Comparison of ENCODE assay signal across 11 mouse cellular contexts in genomic region chr19:46969286-46969985, GRCm38 (mm10). TPM values are rescaled to one million over a fixed set of nuclear protein-coding genes. Genes with fewer than 3 reads are reported as not detected.
DNase-seq lines count a peak whose midpoint lies in the region; TF ChIP-seq lines count a peak whose summit lies in the region.
"Had no signal": no experiment of that assay in that cellular context is flagged by ENCODE, and none has a peak within 500 bp of the region (broad histone marks: within the 10 kb centered on the region; RNA-seq: fewer than 3 reads in every experiment).

No protein-coding gene starts in this region.

- no peaks in the 10 kb centered on the region for H3K27me3 ChIP-seq in liver, adult 2 months (ENCODE audit: control insufficient read depth, insufficient read depth, low read length)
- no peaks in the 10 kb centered on the region for H3K27me3 ChIP-seq in embryonic facial prominence, embryonic 10.5 days (replicated peaks; ENCODE audit: low read depth, poor library complexity, severe bottlenecking)
- H3K27me3 ChIP-seq: megakaryocyte, embryonic 14.5 days had no signal

- H3K79me2 ChIP-seq in liver, adult 2 months (ENCODE audit: control insufficient read depth, insufficient read depth, low read length): no peaks in the 10 kb centered on the region

- peaks cover 20% of the 10 kb centered on the region for H3K4me1 ChIP-seq in liver, adult 2 months (ENCODE audit: control insufficient read depth, insufficient read depth, low read length)
- H3K4me1 ChIP-seq in embryonic facial prominence, embryonic 10.5 days: peaks cover 34% of the 10 kb centered on the region

- H3K36me3 ChIP-seq in liver, adult 2 months (ENCODE audit: control insufficient read depth, insufficient read depth, low read length): no peaks in the 10 kb centered on the region
- H3K36me3 ChIP-seq in embryonic facial prominence, embryonic 10.5 days (replicated peaks): no peaks in the 10 kb centered on the region

- TF ChIP-seq POLR2A in liver, adult 2 months (IDR thresholded peaks at IDR 0.05; ENCODE audit: extremely low read depth, insufficient read depth, low read length): no peak

- no peak overlapping the region; the same call in 1 of the 2 replicates for H3K9ac ChIP-seq in liver, adult 2 months (ENCODE audit: low read depth, low read length)

- peak; percentile 93 for DNase-seq in liver, adult 2 months (ENCODE audit: extremely low read depth, low read depth, low spot score)
- no peak for DNase-seq in liver
- peak; percentile 58 to 68 for DNase-seq in heart, adult 18-20 months
- DNase-seq in kidney, adult 8-10 months: peak; percentile 86 to 88
- DNase-seq in lung, postnatal 4 days: peak; percentile 49 to 58
- no peak for DNase-seq in gastrocnemius, adult 8-10 months (ENCODE audit: low spot score in 2 of 2)
- no peak for DNase-seq in embryonic facial prominence, embryonic 10.5 days (ENCODE audit: low spot score)
- DNase-seq in cerebellum, adult 9-10 months: no peak
- DNase-seq: adrenal gland, postnatal 36 days; gastrocnemius, postnatal 10 days had no signal

- H3K9me3 ChIP-seq in embryonic facial prominence, embryonic 10.5 days: no peaks in the 10 kb centered on the region
- H3K9me3 ChIP-seq: megakaryocyte, embryonic 14.5 days had no signal

- 25% methylated on average over 22 of the region's 22 CpGs for WGBS in liver, adult 2 months
- 85% methylated on average over 22 of the region's 22 CpGs for WGBS in embryonic facial prominence, embryonic 10.5 days

- peak overlapping the region; percentile 75 for H3K27ac ChIP-seq in liver, adult 2 months (replicated peaks; ENCODE audit: insufficient read depth, low read depth, low read length)
- no peak overlapping the region for H3K27ac ChIP-seq in embryonic facial prominence, embryonic 10.5 days (replicated peaks)

- no peak overlapping the region for H3K4me3 ChIP-seq in liver, adult 2 months (ENCODE audit: insufficient read depth, low read depth, low read length)
- H3K4me3 ChIP-seq in embryonic facial prominence, embryonic 10.5 days: no peak overlapping the region

- TF ChIP-seq CTCF in liver, adult 2 months (IDR thresholded peaks at IDR 0.05; ENCODE audit: low read depth, low read length): no peak

RNA-seq across cellular contexts. Expression of gene Ina, which starts 45.1 kb away (rescaled TPM):
- under 0.01 TPM in 1 of 2 replicates, not detected in the other for total RNA-seq in liver, adult 2 months (2014; rRNA removed)
- not detected in 2 replicates for polyA plus RNA-seq in liver, adult 2 months (2012; rRNA removed)
- total RNA-seq in heart, adult 18-20 months (2021): not detected
- not detected for total RNA-seq in gastrocnemius, adult 8-10 months (2022)
- polyA plus RNA-seq in embryonic facial prominence, embryonic 10.5 days (2016; fragmentation: Nextera tagmentation; extraction: Ambion mirVana): 24.3 and 28.3 TPM in 2 replicates

RNA-seq across cellular contexts. Expression of gene Nt5c2, which starts 45.5 kb away (rescaled TPM):
- total RNA-seq in liver, adult 2 months (2014; rRNA removed): 12.6 and 14.8 TPM in 2 replicates
- polyA plus RNA-seq in liver, adult 2 months (2012; rRNA removed): 7.4 and 7.5 TPM in 2 replicates
- total RNA-seq in heart, adult 18-20 months (2021): 10 to 100 TPM; 63.6 to 64.0 TPM
- total RNA-seq in gastrocnemius, adult 8-10 months (2022): 10 to 100 TPM in 1 of 4 experiments, 1 to 10 TPM in 3; 5.8 to 10.2 (median 8.1) TPM
- polyA plus RNA-seq in embryonic facial prominence, embryonic 10.5 days (2016; fragmentation: Nextera tagmentation; extraction: Ambion mirVana): 73.7 and 74.1 TPM in 2 replicates

Comparison
In these comparisons a context has a peak if more than half of its experiments do, and no peak if none do; other contexts are left out.
1. DNase-seq: peak in liver, adult 2 months (single experiment), heart, adult 18-20 months (2 of 2), kidney, adult 8-10 months (2 of 2) and lung, postnatal 4 days (2 of 2); none in liver (single experiment), gastrocnemius, adult 8-10 months (0 of 2), embryonic facial prominence, embryonic 10.5 days (single experiment) and cerebellum, adult 9-10 months (single experiment).